Mouse (Mus musculus) adrenal gland, postnatal 10 days (tissue): Measurements from ENCODE around the gene Gbf1. TPM values are rescaled to one million over a fixed set of nuclear protein-coding genes. Genes with fewer than 3 reads are reported as not detected.
"Not testable (repeated sequence)": the region's sequence is repeated elsewhere in the genome, so short reads cannot be mapped to it uniquely, and the experiment has no call there.

ENCODE experiments used
- DNase-seq: peaks from one replicate; pipeline ENCODE4 v3.0.0; 2021; ENCODE audit warnings: mixed read lengths
- long read RNA-seq, 2 experiments: library from polyadenylated mRNA; stranded (forward); transcript quantifications; one replicate each; pipeline ENCODE4 v2.0.0; 2021
- total RNA-seq, 2 experiments: library from RNA; stranded (reverse); gene quantifications; 2 replicates each; pipeline ENCODE4 v1.2.3; 2021

The Gbf1 gene
- 10 to 100 TPM; 50.5 to 60.0 TPM for total RNA-seq
- long read RNA-seq, experiment 1, partial matches to known transcripts, result 5 of 10 reads
- long read RNA-seq, experiment 1, other reads (novel, unspliced or antisense), result 5 of 10 reads
- long read RNA-seq, experiment 2, full-length matches to known transcripts, result 1 of 16 reads
- long read RNA-seq, experiment 2, partial matches to known transcripts, result 11 of 16 reads
- long read RNA-seq, experiment 2, other reads (novel, unspliced or antisense), result 4 of 16 reads

DNA sequence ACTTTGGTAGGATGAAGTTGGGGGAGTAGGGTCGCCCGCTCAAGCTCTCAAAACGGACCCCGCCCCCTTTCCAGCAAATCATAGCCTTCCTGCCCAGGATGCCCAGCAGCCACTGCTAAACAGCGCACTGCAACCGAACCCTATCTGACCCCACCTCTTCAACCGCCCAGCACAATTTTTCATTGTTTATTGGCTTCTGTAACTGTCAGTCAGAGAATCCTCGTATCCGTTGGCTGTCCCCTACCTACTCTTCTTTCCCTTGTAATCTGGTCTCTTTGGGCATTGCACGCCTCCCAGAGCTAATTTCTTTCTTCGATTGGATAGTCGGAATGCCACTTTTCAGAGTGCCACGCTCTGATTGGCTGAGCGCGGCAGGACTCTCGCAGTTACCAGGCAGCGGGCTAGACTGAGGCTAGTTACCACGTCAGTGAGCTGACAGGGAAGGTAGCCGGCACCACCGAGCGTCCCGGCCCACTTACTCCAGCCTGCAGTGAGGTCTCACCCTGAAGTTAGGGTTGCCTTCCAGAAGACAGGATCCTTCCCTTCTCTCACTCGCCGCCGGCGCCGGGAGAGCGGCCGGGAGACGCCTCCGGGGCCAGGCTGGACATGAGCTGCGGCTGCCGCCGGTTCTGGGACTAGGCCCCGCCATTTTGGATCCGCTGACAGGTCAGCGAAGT is at the start of gene Gbf1:
Gene Gbf1 (plus strand): TSS at position 383 of the 677 bp plus-strand sequence.
- DNase-seq, result peak; percentile 94

- peak; percentile 31 for DNase-seq
These were observed 48.7 kb upstream of the Gbf1 start for GRCm38 (mm10) chr19:46103437-46104186.

- no peak for DNase-seq
These were observed 48.1 kb upstream of the Gbf1 start for GRCm38 (mm10) chr19:46104187-46104557.

GRCm38 (mm10) chr19:46110214-46110613 is 42.1 kb upstream of the Gbf1 start:
- DNase-seq, result no peak

- no peak for DNase-seq
These were observed 41.5 kb upstream of the Gbf1 start for GRCm38 (mm10) chr19:46110781-46111180.

- DNase-seq, result no peak
These were observed 37.7 kb upstream of the Gbf1 start for GRCm38 (mm10) chr19:46114617-46115016.

- no peak for DNase-seq
These were observed 32.9 kb upstream of the Gbf1 start for GRCm38 (mm10) chr19:46119458-46119857.

DNA sequence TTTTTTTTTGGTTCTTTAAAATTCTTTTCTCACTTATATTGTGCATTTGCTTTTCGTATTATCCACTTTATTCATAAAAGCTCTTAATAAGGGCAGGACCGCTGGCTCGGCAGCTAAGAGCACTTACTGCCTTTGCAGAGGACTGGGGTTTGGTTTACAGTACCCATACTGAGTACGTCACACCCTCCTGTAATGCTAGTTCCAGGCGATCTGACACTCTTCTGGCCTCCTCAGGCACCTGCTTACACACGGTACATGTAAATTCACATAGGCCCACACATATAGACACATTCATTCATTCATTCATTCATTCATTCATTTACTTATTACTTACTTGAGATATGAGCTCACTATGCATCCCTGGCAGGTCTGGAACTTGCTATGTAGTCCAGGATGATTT is 31.4 kb upstream of the Gbf1 start:
- no peak for DNase-seq

GRCm38 (mm10) chr19:46123876-46124275 is 28.4 kb upstream of the Gbf1 start:
- no peak for DNase-seq

DNA sequence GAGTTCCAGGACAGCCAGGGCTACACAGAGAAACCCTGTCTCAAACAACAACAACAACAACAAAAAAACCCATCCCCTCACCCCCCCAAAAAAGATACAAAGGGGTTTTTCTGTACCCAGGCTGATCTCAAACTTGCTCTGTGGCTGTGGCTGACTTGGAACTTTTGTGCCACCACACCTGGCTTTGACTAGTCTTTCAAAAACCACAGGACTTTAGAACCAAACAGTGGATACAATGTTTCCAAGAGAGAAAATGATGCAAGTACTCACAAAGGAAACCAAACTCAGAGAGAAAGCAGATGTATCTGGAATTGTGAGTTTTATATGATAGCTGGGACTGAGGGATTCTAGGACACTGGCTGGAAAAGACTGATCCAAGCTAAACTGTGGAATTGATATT is 27.7 kb upstream of the Gbf1 start:
- no peak for DNase-seq

GRCm38 (mm10) chr19:46126301-46126700 is 26.0 kb upstream of the Gbf1 start:
- no peak for DNase-seq

- DNase-seq, result not testable (repeated sequence)
These were observed 22.6 kb upstream of the Gbf1 start for GRCm38 (mm10) chr19:46129737-46130136.

DNA sequence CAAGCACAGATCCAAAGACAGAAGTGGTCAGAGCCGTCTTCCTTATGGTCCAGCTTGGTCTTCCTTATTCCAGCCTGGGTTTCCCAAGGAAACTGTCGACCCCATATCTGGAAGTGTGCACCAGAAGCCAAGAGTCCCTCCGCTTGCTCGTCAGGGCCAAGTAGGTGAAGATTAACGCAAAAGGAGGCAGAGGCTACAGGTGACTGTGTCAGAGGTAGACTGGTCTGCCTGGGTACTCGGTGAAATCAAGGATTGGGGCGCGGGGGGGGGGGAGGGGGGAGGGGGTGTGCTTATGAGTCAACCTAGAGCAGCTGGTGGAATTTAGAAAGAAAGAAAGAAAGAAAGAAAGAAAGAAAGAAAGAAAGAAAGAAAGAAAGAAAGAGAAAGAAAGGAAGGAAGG is 21.0 kb upstream of the Gbf1 start:
- no peak for DNase-seq

DNA sequence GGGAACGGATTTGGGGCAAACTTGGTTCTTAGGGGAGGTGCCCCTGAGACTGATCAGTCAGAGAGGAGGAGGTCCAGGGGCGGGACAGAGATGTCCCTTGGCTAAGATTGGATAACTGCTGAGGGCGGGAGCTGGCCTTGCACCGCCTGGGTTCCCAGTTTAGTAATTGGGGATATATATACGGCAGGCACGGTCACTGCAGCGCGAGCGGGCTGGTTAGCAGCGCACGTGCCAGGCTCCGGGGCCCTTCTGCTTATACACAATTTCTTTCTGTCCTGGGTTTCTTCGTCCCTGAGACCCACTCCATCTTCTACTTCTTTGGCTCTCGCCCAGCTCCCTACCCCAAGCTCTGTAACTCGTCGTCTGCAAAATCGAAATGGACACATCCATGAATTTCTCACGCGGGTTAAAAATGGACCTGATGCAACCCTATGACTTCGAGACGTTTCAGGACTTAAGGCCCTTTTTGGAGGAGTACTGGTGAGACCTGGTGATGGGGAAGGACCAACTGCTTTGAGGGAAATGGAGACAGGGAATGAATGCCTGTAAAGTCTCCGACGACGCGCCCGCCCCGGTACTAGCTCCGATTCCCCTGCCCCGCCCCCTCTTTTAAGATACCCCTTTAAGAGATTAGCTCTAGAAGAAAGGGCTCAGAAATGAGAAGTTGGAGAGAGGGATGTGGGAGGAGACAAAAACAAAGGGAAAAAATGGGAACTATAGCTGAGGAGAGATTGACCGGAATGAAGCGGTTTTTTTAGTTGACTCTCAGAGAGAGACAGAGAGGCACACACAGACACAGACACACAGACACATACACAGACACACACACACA is 20.4 kb upstream of the Gbf1 start, which contains the start of gene Elovl3:
Gene Elovl3 (plus strand): TSS at position 204 of the 832 bp plus-strand sequence.
- peak; percentile 78 for DNase-seq

DNA sequence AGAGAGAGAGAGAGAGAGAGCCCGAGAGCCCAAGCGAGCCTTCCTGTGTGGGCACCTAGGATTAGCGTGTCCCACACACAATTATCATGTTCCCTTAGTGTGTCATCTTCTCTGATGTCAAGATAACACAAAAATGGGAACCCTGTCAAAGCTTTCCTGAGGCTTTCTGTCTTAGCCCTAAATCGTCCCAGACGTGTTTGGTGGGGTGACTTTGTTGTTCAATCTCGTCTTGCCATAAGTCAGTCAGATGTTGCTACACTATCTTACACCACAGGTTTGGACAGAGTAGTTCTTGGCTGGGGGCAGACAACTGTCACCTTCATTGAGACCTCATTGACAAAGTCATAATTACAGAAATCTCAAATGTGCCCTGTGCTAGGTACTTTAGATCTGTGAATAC is 19.7 kb upstream of the Gbf1 start:
- DNase-seq, result no peak

- peak; percentile 94 for DNase-seq
These were observed 17.0 kb upstream of the Gbf1 start for GRCm38 (mm10) chr19:46135297-46135696.

DNA sequence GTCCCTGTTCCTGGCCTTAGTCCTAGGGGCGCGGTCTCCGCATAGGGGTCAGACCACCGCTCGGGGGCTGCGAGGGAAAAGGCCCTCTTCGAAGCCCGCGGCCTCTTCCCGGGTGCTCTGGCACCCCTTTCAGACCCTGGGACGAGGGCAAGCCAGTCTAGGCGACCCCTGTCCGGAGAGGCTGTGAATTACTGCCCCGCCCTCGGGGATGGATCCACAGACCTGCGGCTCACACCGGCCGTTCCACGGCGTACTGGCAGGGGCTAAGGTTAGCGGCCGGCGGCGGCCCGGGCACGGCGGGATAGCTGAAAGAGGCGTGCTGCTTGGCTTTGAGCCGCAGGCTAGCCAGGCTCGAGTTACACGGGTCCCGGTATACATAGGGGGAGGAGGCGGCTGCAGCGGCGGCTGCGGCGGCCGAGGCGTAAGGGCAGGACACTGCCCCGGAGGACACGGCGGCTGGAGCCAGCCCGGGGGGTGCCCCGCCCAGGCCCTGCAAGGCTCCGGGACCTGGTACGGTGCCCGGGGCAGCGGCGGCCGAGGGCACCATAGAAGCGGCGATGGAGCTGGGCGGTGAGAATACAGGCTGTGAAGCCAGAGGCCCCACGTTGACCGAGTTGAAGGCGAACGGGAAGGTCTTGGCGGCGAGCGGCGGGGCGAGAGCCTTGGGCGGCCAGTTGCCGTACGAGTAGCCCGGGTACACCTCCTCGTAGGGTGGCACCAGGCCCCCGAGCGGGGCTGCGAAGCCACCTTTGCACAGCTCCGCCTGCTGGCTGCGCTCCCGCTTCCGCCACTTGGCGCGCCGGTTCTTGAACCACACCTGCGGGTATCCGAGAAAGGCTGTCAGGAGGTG is 16.3 kb upstream of the Gbf1 start:
- peak; percentile 68 for DNase-seq

DNA sequence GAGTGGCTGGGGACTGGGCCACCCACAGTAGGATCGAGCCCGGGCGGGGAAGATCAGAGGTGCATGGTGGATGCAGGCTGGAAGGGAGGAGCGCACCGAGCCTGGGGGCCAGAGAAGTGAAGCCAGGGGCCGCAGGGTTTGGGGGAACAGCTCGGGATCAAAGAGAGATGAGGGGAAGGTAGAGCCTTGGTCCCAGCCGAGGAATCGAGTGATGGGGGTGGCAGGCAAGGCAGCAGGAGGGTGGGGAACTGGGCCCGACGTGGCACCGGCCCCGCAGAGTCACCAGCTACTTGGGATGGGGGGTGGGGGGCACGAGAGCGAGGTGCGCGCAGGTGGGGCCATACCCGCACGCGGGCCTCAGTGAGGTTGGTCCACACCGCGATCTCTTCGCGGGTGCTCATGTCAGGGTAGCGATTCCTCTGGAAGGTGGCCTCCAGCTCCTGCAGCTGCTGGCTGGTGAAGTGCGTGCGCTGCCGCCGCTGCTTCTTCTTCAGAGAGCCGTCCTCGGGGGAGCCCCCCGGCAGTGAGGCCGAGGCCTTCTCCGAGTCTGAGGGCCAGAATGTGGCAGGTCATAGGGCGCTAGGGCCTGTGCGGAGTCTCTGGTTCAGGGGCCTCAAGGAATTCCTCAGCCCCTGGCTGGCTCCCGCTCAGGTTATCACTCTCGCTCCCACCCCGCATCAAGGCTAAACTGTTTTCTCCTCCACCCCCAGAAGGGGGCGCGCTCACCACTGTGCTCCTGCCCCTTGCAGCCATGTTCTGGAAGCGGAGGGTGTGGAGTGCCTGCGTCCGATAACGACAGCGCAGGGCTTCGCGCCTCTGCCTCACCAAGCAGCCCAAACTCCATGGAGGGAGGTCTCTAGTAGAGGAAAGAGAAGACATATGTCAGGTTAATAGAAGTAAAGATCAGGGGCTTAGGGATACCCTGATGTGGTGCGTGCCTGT is 15.4 kb upstream of the Gbf1 start:
- peak; percentile 85 for DNase-seq

- DNase-seq, result no peak
These were observed 12.0 kb upstream of the Gbf1 start for GRCm38 (mm10) chr19:46140324-46140723.

GRCm38 (mm10) chr19:46141091-46141490 is 11.2 kb upstream of the Gbf1 start:
- DNase-seq, result no peak
